Mouse (Mus musculus): ENCODE results near the gene Fam155a. TPM values are rescaled to one million over a fixed set of nuclear protein-coding genes. Genes with fewer than 3 reads are reported as not detected.

Gene Fam155a
- polyA plus RNA-seq, 1 experiment: not detected

GRCm38 (mm10) chr8:9437822-9438221, 333.1 kb downstream of the Fam155a start:
- no peak overlapping the region for H3K27ac ChIP-seq (ENCODE audit: insufficient read depth, low read depth, low read length)
- 85% methylated on average over 4 of the region's 4 CpGs for WGBS
- TF ChIP-seq CTCF (IDR thresholded peaks at IDR 0.05; ENCODE audit: insufficient read depth, low read depth, low read length) (no peak), POLR2A (IDR thresholded peaks at IDR 0.05; ENCODE audit: insufficient read depth, low read depth, low read length) (no peak)
- no peaks in the 10 kb centered on the region for H3K4me1 ChIP-seq (ENCODE audit: control insufficient read depth, insufficient read depth, low read length)
- no peak overlapping the region for H3K4me3 ChIP-seq (ENCODE audit: insufficient read depth, low read depth, low read length)

- H3K4me3 ChIP-seq (ENCODE audit: insufficient read depth, low read depth, low read length): no peak overlapping the region
- TF ChIP-seq CTCF (IDR thresholded peaks at IDR 0.05; ENCODE audit: insufficient read depth, low read depth, low read length) (no peak), POLR2A (IDR thresholded peaks at IDR 0.05; ENCODE audit: insufficient read depth, low read depth, low read length) (no peak)
- peaks cover 3% of the 10 kb centered on the region for H3K4me1 ChIP-seq (ENCODE audit: control insufficient read depth, insufficient read depth, low read length)
- 40% methylated on average over 10 of the region's 10 CpGs for WGBS
- no peak overlapping the region for H3K27ac ChIP-seq (ENCODE audit: insufficient read depth, low read depth, low read length)
These were observed 335.5 kb downstream of the Fam155a start for GRCm38 (mm10) chr8:9435501-9435900.

- 70% methylated on average over 11 of the region's 11 CpGs for WGBS
- Histone ChIP-seq H3K4me3 (ENCODE audit: insufficient read depth, low read depth, low read length) (no peak overlapping the region), H3K4me1 (ENCODE audit: control insufficient read depth, insufficient read depth, low read length) (peaks cover 3% of the 10 kb centered on the region), H3K27ac (ENCODE audit: insufficient read depth, low read depth, low read length) (no peak overlapping the region)
- TF ChIP-seq POLR2A (IDR thresholded peaks at IDR 0.05; ENCODE audit: insufficient read depth, low read depth, low read length) (no peak), CTCF (IDR thresholded peaks at IDR 0.05; ENCODE audit: insufficient read depth, low read depth, low read length) (no peak)
These were observed 338.2 kb downstream of the Fam155a start for GRCm38 (mm10) chr8:9432635-9433372.

- TF ChIP-seq POLR2A (IDR thresholded peaks at IDR 0.05; ENCODE audit: insufficient read depth, low read depth, low read length) (no peak), CTCF (IDR thresholded peaks at IDR 0.05; ENCODE audit: insufficient read depth, low read depth, low read length) (no peak)
- Histone ChIP-seq H3K27ac (ENCODE audit: insufficient read depth, low read depth, low read length) (no peak overlapping the region), H3K4me1 (ENCODE audit: control insufficient read depth, insufficient read depth, low read length) (peaks cover 3% of the 10 kb centered on the region), H3K4me3 (ENCODE audit: insufficient read depth, low read depth, low read length) (no peak overlapping the region)
- WGBS: 80% methylated on average over 4 of the region's 4 CpGs
These were observed 342.1 kb downstream of the Fam155a start for GRCm38 (mm10) chr8:9428846-9429245.

GRCm38 (mm10) chr8:9424069-9424468, 346.9 kb downstream of the Fam155a start:
- 88% methylated on average over 2 of the region's 2 CpGs for WGBS
- peaks cover 8% of the 10 kb centered on the region for H3K4me1 ChIP-seq (ENCODE audit: control insufficient read depth, insufficient read depth, low read length)
- H3K4me3 ChIP-seq (ENCODE audit: insufficient read depth, low read depth, low read length): no peak overlapping the region
- no peak for TF ChIP-seq POLR2A (IDR thresholded peaks at IDR 0.05; ENCODE audit: insufficient read depth, low read depth, low read length)
- no peak for TF ChIP-seq CTCF (IDR thresholded peaks at IDR 0.05; ENCODE audit: insufficient read depth, low read depth, low read length)
- H3K27ac ChIP-seq (ENCODE audit: insufficient read depth, low read depth, low read length): no peak overlapping the region

DNA sequence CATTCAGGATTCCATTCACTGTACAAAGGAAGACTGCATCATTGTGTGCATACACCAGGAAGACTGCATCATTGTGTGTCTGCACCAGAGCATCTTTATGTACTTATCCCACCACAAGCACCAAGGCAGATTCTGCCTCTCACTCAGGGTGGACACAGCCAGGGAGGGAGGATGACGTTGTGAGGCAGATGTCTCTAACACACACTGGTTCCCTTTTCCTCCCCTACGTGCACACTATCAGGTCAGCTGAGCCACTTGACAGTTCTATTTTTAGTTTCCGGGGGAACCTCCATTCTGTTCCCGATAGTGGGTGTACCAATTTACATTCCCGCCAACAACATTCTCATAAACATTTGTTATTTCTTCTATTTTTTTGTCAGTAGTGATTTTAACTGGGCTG, 347.4 kb downstream of the Fam155a start:
- TF ChIP-seq CTCF (IDR thresholded peaks at IDR 0.05; ENCODE audit: insufficient read depth, low read depth, low read length) (no peak), POLR2A (IDR thresholded peaks at IDR 0.05; ENCODE audit: insufficient read depth, low read depth, low read length) (no peak)
- Histone ChIP-seq H3K4me3 (ENCODE audit: insufficient read depth, low read depth, low read length) (no peak overlapping the region), H3K4me1 (ENCODE audit: control insufficient read depth, insufficient read depth, low read length) (peaks cover 8% of the 10 kb centered on the region), H3K27ac (ENCODE audit: insufficient read depth, low read depth, low read length) (no peak overlapping the region)
- 30% methylated on average over 5 of the region's 5 CpGs for WGBS

- WGBS: 78% methylated on average over 2 of the region's 2 CpGs
- Histone ChIP-seq H3K27ac (ENCODE audit: insufficient read depth, low read depth, low read length) (no peak overlapping the region), H3K4me3 (ENCODE audit: insufficient read depth, low read depth, low read length) (no peak overlapping the region), H3K4me1 (ENCODE audit: control insufficient read depth, insufficient read depth, low read length) (peaks cover 8% of the 10 kb centered on the region)
- TF ChIP-seq CTCF (IDR thresholded peaks at IDR 0.05; ENCODE audit: insufficient read depth, low read depth, low read length): no peak
- no peak for TF ChIP-seq POLR2A (IDR thresholded peaks at IDR 0.05; ENCODE audit: insufficient read depth, low read depth, low read length)
These were observed 347.8 kb downstream of the Fam155a start for GRCm38 (mm10) chr8:9423184-9423583.

DNA sequence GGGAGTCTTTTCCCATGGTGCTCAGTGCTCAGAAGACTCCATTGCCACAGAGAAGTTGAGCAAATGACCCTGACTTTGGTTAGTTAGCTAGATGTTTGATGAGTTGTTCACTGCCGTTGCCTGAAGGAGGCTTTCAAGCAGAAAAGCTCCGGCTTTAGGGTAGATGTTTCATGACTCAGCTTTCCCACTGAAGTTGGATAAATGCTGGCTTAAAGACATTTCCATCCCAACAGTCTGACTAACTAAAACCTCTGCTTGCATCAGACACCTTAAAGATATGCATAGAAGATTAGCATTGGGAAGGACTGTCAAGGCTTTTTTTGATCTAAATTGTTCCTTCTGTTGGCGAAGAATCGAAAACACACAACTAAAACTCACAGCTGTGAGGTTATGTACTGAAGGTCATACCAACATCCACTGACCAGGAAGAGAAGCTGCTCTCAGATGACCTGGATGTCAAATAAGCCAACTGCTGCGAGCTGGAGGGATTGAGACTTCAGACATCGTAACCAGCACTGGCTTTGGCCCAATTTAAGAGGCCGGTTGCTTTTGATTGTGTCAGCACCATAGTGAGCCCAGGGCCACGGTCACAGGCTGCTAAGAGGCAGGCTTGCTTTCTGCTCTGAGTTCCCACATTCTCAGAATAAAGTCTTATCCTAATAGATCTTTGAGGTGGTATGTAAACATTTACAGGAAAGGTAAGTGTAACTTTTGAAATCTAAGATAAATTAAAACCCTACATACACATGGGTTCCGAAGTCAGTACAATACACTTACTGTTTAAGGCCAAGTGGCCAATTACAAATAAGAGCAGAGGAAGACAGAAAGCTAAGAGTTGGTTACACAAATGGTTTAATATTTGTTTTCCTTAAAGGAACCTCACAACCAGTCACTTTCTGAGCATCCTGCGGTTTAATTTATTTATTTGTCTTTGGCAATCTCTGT, 351.8 kb downstream of the Fam155a start:
- H3K4me1 ChIP-seq (ENCODE audit: control insufficient read depth, insufficient read depth, low read length): peaks cover 17% of the 10 kb centered on the region
- H3K4me3 ChIP-seq (ENCODE audit: insufficient read depth, low read depth, low read length): no peak overlapping the region
- whole genome bisulfite sequencing: 45% methylated on average over 10 of the region's 10 CpGs
- no peak overlapping the region for H3K27ac ChIP-seq (ENCODE audit: insufficient read depth, low read depth, low read length)
- no peak for TF ChIP-seq POLR2A (IDR thresholded peaks at IDR 0.05; ENCODE audit: insufficient read depth, low read depth, low read length)
- no peak for TF ChIP-seq CTCF (IDR thresholded peaks at IDR 0.05; ENCODE audit: insufficient read depth, low read depth, low read length)

GRCm38 (mm10) chr8:9416189-9416588, 354.8 kb downstream of the Fam155a start:
- Histone ChIP-seq H3K27ac (ENCODE audit: insufficient read depth, low read depth, low read length) (no peak overlapping the region), H3K4me1 (ENCODE audit: control insufficient read depth, insufficient read depth, low read length) (peaks cover 19% of the 10 kb centered on the region), H3K4me3 (ENCODE audit: insufficient read depth, low read depth, low read length) (no peak overlapping the region)
- TF ChIP-seq POLR2A (IDR thresholded peaks at IDR 0.05; ENCODE audit: insufficient read depth, low read depth, low read length) (no peak), CTCF (IDR thresholded peaks at IDR 0.05; ENCODE audit: insufficient read depth, low read depth, low read length) (no peak)
- 87% methylated on average over 9 of the region's 9 CpGs for WGBS
